Comparison of ENCODE assay signal across 12 mouse cellular contexts in genomic region chr11:62223962-62224361, GRCm38 (mm10). TPM values are rescaled to one million over a fixed set of nuclear protein-coding genes. Genes with fewer than 3 reads are reported as not detected.
DNase-seq lines count a peak whose midpoint lies in the region; ATAC-seq and TF ChIP-seq lines count a peak whose summit lies in the region.
"Had no signal": no experiment of that assay in that cellular context is flagged by ENCODE, and none has a peak within 500 bp of the region (broad histone marks: within the 10 kb centered on the region; RNA-seq: fewer than 3 reads in every experiment).

No protein-coding gene starts in this region.

- no peak for TF ChIP-seq CTCF in stomach, postnatal 0 days (IDR thresholded peaks at IDR 0.05; ENCODE audit: low read depth)

- no peak overlapping the region for H3K4me3 ChIP-seq in stomach, embryonic 16.5 days (replicated peaks; ENCODE audit: low read length)
- H3K4me3 ChIP-seq in stomach, postnatal 0 days (ENCODE audit: low read depth, low read length) = no peak overlapping the region
- H3K4me3 ChIP-seq: erythroblast, embryonic 14.5 days had no signal

- no peaks in the 10 kb centered on the region for H3K9me3 ChIP-seq in stomach, embryonic 16.5 days (replicated peaks; ENCODE audit: control insufficient read depth, low read length)
- H3K9me3 ChIP-seq in stomach, postnatal 0 days (ENCODE audit: control insufficient read depth, low read length) = no peaks in the 10 kb centered on the region

- H3K27ac ChIP-seq in stomach, embryonic 16.5 days (ENCODE audit: low read length) = no peak overlapping the region
- no peak overlapping the region for H3K27ac ChIP-seq in stomach, postnatal 0 days (replicated peaks)

- ATAC-seq in stomach, embryonic 16.5 days (ENCODE audit: insufficient read depth, low FRiP score) = peak; percentile 41; the same call in 1 of the 2 replicates
- ATAC-seq in stomach, postnatal 0 days (ENCODE audit: low FRiP score, low TSS enrichment) = no peak
- ATAC-seq: activated CD4-positive, CD25-positive, alpha-beta regulatory T cell, adult 4 months; midbrain, embryonic 16.5 days had no signal

- no peaks in the 10 kb centered on the region for H3K27me3 ChIP-seq in stomach, embryonic 16.5 days (ENCODE audit: control insufficient read depth, insufficient read depth, low read length)
- H3K27me3 ChIP-seq in stomach, postnatal 0 days (ENCODE audit: control insufficient read depth, insufficient read depth, low read length) = no peaks in the 10 kb centered on the region

- 85% methylated on average over 7 of the region's 7 CpGs for WGBS in stomach, embryonic 16.5 days
- WGBS in stomach, postnatal 0 days = 80% methylated on average over 7 of the region's 7 CpGs

- no peaks in the 10 kb centered on the region for H3K36me3 ChIP-seq in stomach, embryonic 16.5 days (ENCODE audit: control insufficient read depth, insufficient read depth, low read length)
- H3K36me3 ChIP-seq in stomach, postnatal 0 days (ENCODE audit: control insufficient read depth, insufficient read depth, low read length) = no peaks in the 10 kb centered on the region

- H3K9ac ChIP-seq in stomach, embryonic 16.5 days (ENCODE audit: low read length) = no peak overlapping the region
- H3K9ac ChIP-seq in stomach, postnatal 0 days (ENCODE audit: low read length) = no peak overlapping the region

- H3K4me2 ChIP-seq in stomach, embryonic 16.5 days (ENCODE audit: low read depth, low read length) = no peak overlapping the region
- H3K4me2 ChIP-seq in stomach, postnatal 0 days (replicated peaks; ENCODE audit: low read depth) = no peak overlapping the region

- H3K4me1 ChIP-seq in stomach, embryonic 16.5 days (ENCODE audit: control insufficient read depth, insufficient read depth, low read length) = peaks cover 5% of the 10 kb centered on the region; the same call in 1 of the 2 replicates
- H3K4me1 ChIP-seq in stomach, postnatal 0 days (replicated peaks; ENCODE audit: control insufficient read depth, insufficient read depth) = no peaks in the 10 kb centered on the region

- TF ChIP-seq EP300 in stomach, postnatal 0 days (optimal IDR thresholded peaks at IDR 0.05) = no peak

- peak; percentile 25 for DNase-seq in adrenal gland, postnatal 10 days
- no peak for DNase-seq in adrenal gland, adult 8-10 months
- DNase-seq in stomach, postnatal 0 days (ENCODE audit: low spot score) = no peak
- DNase-seq in heart, adult 9 months (ENCODE audit: low spot score in 2 of 2) = peak; percentile 52 to 71
- DNase-seq in natural killer cell, adult 2 months (ENCODE audit: low spot score in 2 of 2) = peak; percentile 6 to 28
- no peak for DNase-seq in thymus, postnatal 25 days
- DNase-seq in spleen, adult 18-20 months = no peak
- DNase-seq: right cerebral cortex, postnatal 14 days had no signal

RNA-seq across cellular contexts. Expression of gene Adora2b, which starts 24.8 kb away (rescaled TPM):
- total RNA-seq in adrenal gland, postnatal 10 days (2021) = 1 to 10 TPM in 1 of 2 experiments, under 1 TPM in 1; 0.57 to 1.1 TPM
- 1 to 10 TPM; 1.0 to 2.8 (median 1.2) TPM for total RNA-seq in adrenal gland, adult 8-10 months (2022)
- 7.9 and 8.1 TPM in 2 replicates for polyA plus RNA-seq in stomach, embryonic 16.5 days (2015; fragmentation: Nextera tagmentation; extraction: Ambion mirVana)
- polyA plus RNA-seq in stomach, postnatal 0 days (2015; fragmentation: Nextera tagmentation; extraction: Ambion mirVana) = 4.2 and 4.3 TPM in 2 replicates
- polyA plus RNA-seq: activated CD4-positive, CD25-positive, alpha-beta regulatory T cell, adult 4 months had no signal

RNA-seq across cellular contexts. Expression of gene Zswim7, which starts 57.2 kb away (rescaled TPM):
- 10 to 100 TPM; 18.7 to 24.2 TPM for total RNA-seq in adrenal gland, postnatal 10 days (2021)
- 10 to 100 TPM; 12.1 to 19.5 (median 16.7) TPM for total RNA-seq in adrenal gland, adult 8-10 months (2022)
- polyA plus RNA-seq in stomach, embryonic 16.5 days (2015; fragmentation: Nextera tagmentation; extraction: Ambion mirVana) = 18.4 and 19.8 TPM in 2 replicates
- 23.4 and 25.1 TPM in 2 replicates for polyA plus RNA-seq in stomach, postnatal 0 days (2015; fragmentation: Nextera tagmentation; extraction: Ambion mirVana)

RNA-seq across cellular contexts. Expression of gene Ttc19, which starts 57.3 kb away (rescaled TPM):
- total RNA-seq in adrenal gland, postnatal 10 days (2021) = 10 to 100 TPM; 25.5 to 27.2 TPM
- 10 to 100 TPM; 23.7 to 26.7 (median 25.8) TPM for total RNA-seq in adrenal gland, adult 8-10 months (2022)
- 14.6 and 14.9 TPM in 2 replicates for polyA plus RNA-seq in stomach, embryonic 16.5 days (2015; fragmentation: Nextera tagmentation; extraction: Ambion mirVana)
- polyA plus RNA-seq in stomach, postnatal 0 days (2015; fragmentation: Nextera tagmentation; extraction: Ambion mirVana) = 12.2 and 12.7 TPM in 2 replicates

Comparison
In these comparisons a context has a peak if more than half of its experiments do, and no peak if none do; other contexts are left out.
1. DNase-seq: peak in adrenal gland, postnatal 10 days (single experiment), heart, adult 9 months (2 of 2) and natural killer cell, adult 2 months (2 of 2); none in adrenal gland, adult 8-10 months (single experiment), stomach, postnatal 0 days (single experiment), thymus, postnatal 25 days (single experiment) and spleen, adult 18-20 months (0 of 2).